Mouse (Mus musculus): ENCODE measurements around the gene Enpp5. TPM values are rescaled to one million over a fixed set of nuclear protein-coding genes. Genes with fewer than 3 reads are reported as not detected.

Gene Enpp5
- polyA plus RNA-seq, 1 experiment from 2014 or later, result 88.6 TPM

- ATAC-seq (ENCODE audit: low FRiP score), result no peak
Measured at GRCm38 (mm10) chr17:44108331-44108730, 29.7 kb downstream of the Enpp5 start.

GRCm38 (mm10) chr17:44116584-44116983 lies 38.0 kb downstream of the Enpp5 start:
- H3K4me2 ChIP-seq (replicated peaks), result no peak overlapping the region
- no peak overlapping the region for H3K4me3 ChIP-seq (replicated peaks; ENCODE audit: low read length)
- H3K9ac ChIP-seq, result no peak overlapping the region
- ATAC-seq (ENCODE audit: low FRiP score) (no peak), DNase-seq (ENCODE audit: low spot score) (no peak)
- no peak overlapping the region for H3K27ac ChIP-seq
- 84% methylated on average over 2 of the region's 2 CpGs for whole genome bisulfite sequencing
- H3K27me3 ChIP-seq (ENCODE audit: control insufficient read depth, insufficient read depth, low read length), result no peaks in the 10 kb centered on the region
- H3K36me3 ChIP-seq (replicated peaks; ENCODE audit: control insufficient read depth, insufficient read depth), result no peaks in the 10 kb centered on the region
- no peaks in the 10 kb centered on the region for H3K4me1 ChIP-seq (replicated peaks; ENCODE audit: control insufficient read depth, insufficient read depth, low read length)
- H3K9me3 ChIP-seq (ENCODE audit: control insufficient read depth, low read length), result no peaks in the 10 kb centered on the region

More at GRCm38 (mm10) chr17:44108331-44108730, 29.7 kb downstream of the Enpp5 start:
- peaks cover 9% of the 10 kb centered on the region for H3K4me1 ChIP-seq (replicated peaks; ENCODE audit: control insufficient read depth, insufficient read depth, low read length)
- peaks cover 3% of the 10 kb centered on the region for H3K27me3 ChIP-seq (ENCODE audit: control insufficient read depth, insufficient read depth, low read length)
- H3K27ac ChIP-seq, result no peak overlapping the region
- no peak for DNase-seq (ENCODE audit: low spot score)
- no peak overlapping the region for H3K9ac ChIP-seq
- H3K4me3 ChIP-seq (replicated peaks; ENCODE audit: low read length), result no peak overlapping the region
- 68% methylated on average over 3 of the region's 3 CpGs for WGBS
- no peak overlapping the region for H3K4me2 ChIP-seq (replicated peaks)
- no peaks in the 10 kb centered on the region for H3K9me3 ChIP-seq (ENCODE audit: control insufficient read depth, low read length)
- H3K36me3 ChIP-seq (replicated peaks; ENCODE audit: control insufficient read depth, insufficient read depth), result no peaks in the 10 kb centered on the region

DNA sequence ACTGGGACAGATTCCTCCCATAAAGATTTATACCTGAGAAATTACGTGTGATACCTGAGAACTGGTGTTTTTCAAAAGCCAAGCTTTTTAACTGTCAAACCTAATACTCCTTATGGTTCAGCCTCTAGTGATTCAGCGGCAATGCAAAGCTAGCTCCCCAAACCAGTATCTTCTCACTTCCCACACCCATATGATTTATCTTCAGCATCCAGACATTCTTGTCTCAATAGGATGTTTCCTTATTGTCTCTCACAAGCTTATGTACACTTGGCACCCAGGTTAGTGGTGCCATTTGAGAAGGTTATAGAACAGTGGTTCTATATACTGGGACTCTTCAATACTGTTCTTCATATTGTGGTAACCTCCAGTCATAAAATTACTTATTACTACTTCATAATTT lies 39.1 kb downstream of the Enpp5 start:
- H3K4me2 ChIP-seq (replicated peaks), result no peak overlapping the region
- H3K27me3 ChIP-seq (ENCODE audit: control insufficient read depth, insufficient read depth, low read length), result no peaks in the 10 kb centered on the region
- no peak overlapping the region for H3K4me3 ChIP-seq (replicated peaks; ENCODE audit: low read length)
- no peak for ATAC-seq (ENCODE audit: low FRiP score)
- no peaks in the 10 kb centered on the region for H3K36me3 ChIP-seq (replicated peaks; ENCODE audit: control insufficient read depth, insufficient read depth)
- DNase-seq (ENCODE audit: low spot score), result no peak
- no peak overlapping the region for H3K9ac ChIP-seq
- WGBS, result 78% methylated on average over 2 of the region's 2 CpGs
- H3K9me3 ChIP-seq (ENCODE audit: control insufficient read depth, low read length), result no peaks in the 10 kb centered on the region
- no peaks in the 10 kb centered on the region for H3K4me1 ChIP-seq (replicated peaks; ENCODE audit: control insufficient read depth, insufficient read depth, low read length)
- no peak overlapping the region for H3K27ac ChIP-seq

- no peak overlapping the region for H3K4me3 ChIP-seq (replicated peaks; ENCODE audit: low read length)
- no peaks in the 10 kb centered on the region for H3K36me3 ChIP-seq (replicated peaks; ENCODE audit: control insufficient read depth, insufficient read depth)
- H3K9ac ChIP-seq, result no peak overlapping the region
- H3K4me2 ChIP-seq (replicated peaks), result no peak overlapping the region
- DNase-seq (ENCODE audit: low spot score) (no peak), ATAC-seq (ENCODE audit: low FRiP score) (no peak)
- no peaks in the 10 kb centered on the region for H3K4me1 ChIP-seq (replicated peaks; ENCODE audit: control insufficient read depth, insufficient read depth, low read length)
- 90% methylated on average over 4 of the region's 4 CpGs for WGBS
- H3K27me3 ChIP-seq (ENCODE audit: control insufficient read depth, insufficient read depth, low read length), result no peaks in the 10 kb centered on the region
- no peak overlapping the region for H3K27ac ChIP-seq
- no peaks in the 10 kb centered on the region for H3K9me3 ChIP-seq (ENCODE audit: control insufficient read depth, low read length)
Measured at GRCm38 (mm10) chr17:44118231-44118630, 39.6 kb downstream of the Enpp5 start.

- Histone ChIP-seq H3K9ac (no peak overlapping the region), H3K27ac (no peak overlapping the region), H3K4me1 (replicated peaks; ENCODE audit: control insufficient read depth, insufficient read depth, low read length) (no peaks in the 10 kb centered on the region), H3K27me3 (ENCODE audit: control insufficient read depth, insufficient read depth, low read length) (no peaks in the 10 kb centered on the region), H3K36me3 (replicated peaks; ENCODE audit: control insufficient read depth, insufficient read depth) (no peaks in the 10 kb centered on the region), H3K4me2 (replicated peaks) (no peak overlapping the region), H3K9me3 (ENCODE audit: control insufficient read depth, low read length) (no peaks in the 10 kb centered on the region), H3K4me3 (replicated peaks; ENCODE audit: low read length) (no peak overlapping the region)
- DNase-seq (ENCODE audit: low spot score), result no peak
- 80% methylated on average over 12 of the region's 12 CpGs for WGBS
- no peak for ATAC-seq (ENCODE audit: low FRiP score)
Measured at GRCm38 (mm10) chr17:44121366-44122100, 42.9 kb downstream of the Enpp5 start.

DNA sequence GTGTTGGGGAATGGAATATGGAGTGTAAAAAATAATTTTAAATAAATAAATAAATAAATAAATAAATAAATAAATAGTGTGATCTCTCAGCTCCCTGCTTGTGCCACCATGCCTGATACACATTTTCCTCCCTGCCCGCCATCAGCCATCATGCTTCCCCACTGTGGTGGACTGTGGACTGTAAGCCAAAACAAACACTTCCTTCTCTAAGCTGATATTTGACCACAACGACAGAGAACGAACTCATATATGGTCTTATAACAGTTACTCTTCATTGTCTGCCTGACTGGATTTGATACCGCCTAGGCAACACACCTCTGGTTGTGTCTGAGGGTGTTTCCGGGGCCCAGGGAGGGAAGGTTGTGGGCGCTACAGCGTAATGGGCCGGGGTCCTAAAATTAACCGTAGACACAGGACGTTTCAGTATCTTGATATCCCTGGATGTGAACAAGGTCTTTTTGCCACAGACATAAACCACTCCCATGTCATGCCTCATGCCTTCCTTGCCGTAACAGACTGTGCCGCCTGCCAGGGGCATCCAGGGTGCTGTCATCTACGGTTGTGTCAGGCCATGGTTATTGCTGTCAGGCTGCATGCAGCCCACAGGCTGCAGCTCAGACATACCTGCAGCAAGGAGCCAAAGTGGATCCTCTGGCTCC lies 50.6 kb downstream of the Enpp5 start:
- Histone ChIP-seq H3K4me2 (replicated peaks) (no peak overlapping the region), H3K9me3 (ENCODE audit: control insufficient read depth, low read length) (no peaks in the 10 kb centered on the region), H3K27ac (no peak overlapping the region), H3K27me3 (ENCODE audit: control insufficient read depth, insufficient read depth, low read length) (no peaks in the 10 kb centered on the region), H3K4me1 (replicated peaks; ENCODE audit: control insufficient read depth, insufficient read depth, low read length) (no peaks in the 10 kb centered on the region), H3K36me3 (replicated peaks; ENCODE audit: control insufficient read depth, insufficient read depth) (no peaks in the 10 kb centered on the region), H3K9ac (no peak overlapping the region), H3K4me3 (replicated peaks; ENCODE audit: low read length) (no peak overlapping the region)
- 89% methylated on average over 13 of the region's 13 CpGs for WGBS
- DNase-seq (ENCODE audit: low spot score), result no peak
- no peak for ATAC-seq (ENCODE audit: low FRiP score)

DNA sequence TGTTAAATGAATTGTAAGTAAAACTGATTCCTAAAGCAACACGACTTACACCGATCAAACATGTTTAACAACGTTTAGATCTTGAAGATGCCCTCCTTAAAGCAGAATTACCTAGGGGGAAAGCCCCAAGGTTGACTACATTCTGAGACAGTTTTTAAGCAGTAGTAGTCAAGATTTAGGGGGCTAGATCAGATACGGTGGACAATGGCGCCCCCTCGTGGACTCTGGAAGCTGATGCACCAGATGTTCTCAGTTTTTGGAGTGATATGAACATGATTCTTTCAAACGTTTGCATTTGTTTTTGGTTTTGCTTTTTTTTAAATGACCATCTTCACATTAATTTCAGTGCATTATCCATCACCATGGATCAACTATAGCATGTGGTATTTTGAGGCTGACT lies 51.8 kb downstream of the Enpp5 start:
- H3K4me1 ChIP-seq (replicated peaks; ENCODE audit: control insufficient read depth, insufficient read depth, low read length), result no peaks in the 10 kb centered on the region
- WGBS, result 11% methylated on average over 7 of the region's 7 CpGs
- H3K36me3 ChIP-seq (replicated peaks; ENCODE audit: control insufficient read depth, insufficient read depth), result no peaks in the 10 kb centered on the region
- H3K27ac ChIP-seq, result no peak overlapping the region
- no peaks in the 10 kb centered on the region for H3K27me3 ChIP-seq (ENCODE audit: control insufficient read depth, insufficient read depth, low read length)
- H3K9me3 ChIP-seq (ENCODE audit: control insufficient read depth, low read length), result no peaks in the 10 kb centered on the region
- H3K9ac ChIP-seq, result no peak overlapping the region
- DNase-seq (ENCODE audit: low spot score) (peak; percentile 86), ATAC-seq (ENCODE audit: low FRiP score) (no peak)
- H3K4me3 ChIP-seq (replicated peaks; ENCODE audit: low read length), result no peak overlapping the region
- no peak overlapping the region for H3K4me2 ChIP-seq (replicated peaks)

- Histone ChIP-seq H3K9ac (no peak overlapping the region), H3K9me3 (ENCODE audit: control insufficient read depth, low read length) (no peaks in the 10 kb centered on the region), H3K36me3 (replicated peaks; ENCODE audit: control insufficient read depth, insufficient read depth) (no peaks in the 10 kb centered on the region), H3K4me2 (replicated peaks) (no peak overlapping the region), H3K4me3 (replicated peaks; ENCODE audit: low read length) (no peak overlapping the region), H3K4me1 (replicated peaks; ENCODE audit: control insufficient read depth, insufficient read depth, low read length) (no peaks in the 10 kb centered on the region), H3K27ac (no peak overlapping the region), H3K27me3 (ENCODE audit: control insufficient read depth, insufficient read depth, low read length) (no peaks in the 10 kb centered on the region)
- ATAC-seq (ENCODE audit: low FRiP score), result no peak
- 68% methylated on average over 6 of the region's 6 CpGs for WGBS
- DNase-seq (ENCODE audit: low spot score), result no peak
Measured at GRCm38 (mm10) chr17:44134106-44134505, 55.5 kb downstream of the Enpp5 start.

- Histone ChIP-seq H3K4me2 (replicated peaks) (no peak overlapping the region), H3K27ac (no peak overlapping the region), H3K4me1 (replicated peaks; ENCODE audit: control insufficient read depth, insufficient read depth, low read length) (no peaks in the 10 kb centered on the region), H3K9me3 (ENCODE audit: control insufficient read depth, low read length) (no peaks in the 10 kb centered on the region), H3K27me3 (ENCODE audit: control insufficient read depth, insufficient read depth, low read length) (no peaks in the 10 kb centered on the region), H3K36me3 (replicated peaks; ENCODE audit: control insufficient read depth, insufficient read depth) (no peaks in the 10 kb centered on the region), H3K4me3 (replicated peaks; ENCODE audit: low read length) (no peak overlapping the region), H3K9ac (no peak overlapping the region)
- ATAC-seq (ENCODE audit: low FRiP score) (no peak), DNase-seq (ENCODE audit: low spot score) (no peak)
- 59% methylated on average over 9 of the region's 9 CpGs for WGBS
Measured at GRCm38 (mm10) chr17:44134545-44134944, 55.9 kb downstream of the Enpp5 start.
